Mouse (Mus musculus) induced T-regulatory cell, adult 2 months (primary cell): ENCODE data around the gene Olfr769.
"Not testable (repeated sequence)": the region's sequence is repeated elsewhere in the genome, so short reads cannot be mapped to it uniquely, and the experiment has no call there.

Source experiments
- DNase-seq: peaks from one replicate; pipeline ENCODE4 v3.0.0-alpha.2; 2012; ENCODE audit warnings: low read depth

Olfr769 gene

DNA sequence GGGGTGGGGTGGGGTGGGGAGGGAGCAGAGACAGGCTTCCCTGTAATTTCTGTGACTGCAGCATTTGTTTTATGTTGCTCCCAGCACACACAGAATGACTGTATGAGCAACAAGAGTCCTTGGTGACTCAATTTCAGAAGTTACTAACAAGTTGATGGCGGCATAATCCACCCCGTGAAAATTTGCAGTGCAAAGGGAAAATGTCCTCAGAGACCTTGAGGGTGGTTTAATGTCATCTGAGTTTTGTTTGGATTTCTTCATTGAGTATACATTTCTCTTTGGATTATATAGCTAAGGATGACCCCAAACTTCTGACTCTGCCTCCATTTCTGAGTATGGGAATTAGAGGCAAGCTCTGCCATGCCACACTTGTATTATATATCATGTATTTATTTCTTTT is at the start of gene Olfr769:
Gene Olfr769, minus strand, starts transcription at position 101 of the 400 bp plus-strand sequence.
- DNase-seq = no peak

DNA sequence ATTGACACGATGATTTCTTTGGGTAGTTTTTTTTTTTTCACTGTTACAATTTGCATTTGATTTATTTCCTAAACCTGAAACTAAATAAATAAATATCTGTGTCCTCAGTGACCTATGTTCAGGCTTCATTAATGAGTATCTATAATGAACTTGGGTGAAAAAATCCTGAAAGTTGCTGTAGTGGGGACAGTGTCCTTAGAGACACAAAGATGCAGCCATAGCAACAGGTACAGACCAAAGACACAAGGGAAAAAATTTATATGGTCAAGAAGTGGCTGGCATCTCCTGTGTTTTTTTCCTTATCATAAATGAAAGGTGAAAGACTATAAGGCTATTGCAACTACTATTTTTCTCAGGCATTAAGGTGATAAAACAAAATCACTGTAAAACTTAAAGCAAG is 47.0 kb upstream of the Olfr769 start, which contains the start of gene Olfr771:
Gene Olfr771, minus strand, starts transcription at position 101 of the 400 bp plus-strand sequence.
- no peak for DNase-seq

DNA sequence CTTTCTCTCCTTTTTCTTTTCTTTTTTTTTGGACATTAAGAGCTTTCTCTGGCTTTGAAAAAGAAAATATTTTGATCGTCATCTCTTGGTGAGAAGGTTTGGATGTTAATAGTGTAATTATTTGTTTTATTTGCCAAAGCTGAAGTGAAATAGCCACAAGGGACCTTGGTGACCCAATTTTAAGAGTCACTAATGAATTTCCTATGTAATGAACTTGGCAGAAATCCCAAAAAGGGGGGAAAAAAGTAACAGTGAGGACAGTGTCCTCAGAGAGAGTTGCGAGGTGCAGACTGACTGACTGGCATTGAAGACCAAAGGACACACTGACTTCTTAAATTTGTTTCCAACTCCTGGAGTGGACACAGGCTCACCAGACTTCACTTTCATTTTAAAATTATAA is 21.2 kb upstream of the Olfr769 start, which contains the start of gene Olfr770:
Gene Olfr770, minus strand, starts transcription at position 101 of the 400 bp plus-strand sequence.
- DNase-seq = no peak

DNA sequence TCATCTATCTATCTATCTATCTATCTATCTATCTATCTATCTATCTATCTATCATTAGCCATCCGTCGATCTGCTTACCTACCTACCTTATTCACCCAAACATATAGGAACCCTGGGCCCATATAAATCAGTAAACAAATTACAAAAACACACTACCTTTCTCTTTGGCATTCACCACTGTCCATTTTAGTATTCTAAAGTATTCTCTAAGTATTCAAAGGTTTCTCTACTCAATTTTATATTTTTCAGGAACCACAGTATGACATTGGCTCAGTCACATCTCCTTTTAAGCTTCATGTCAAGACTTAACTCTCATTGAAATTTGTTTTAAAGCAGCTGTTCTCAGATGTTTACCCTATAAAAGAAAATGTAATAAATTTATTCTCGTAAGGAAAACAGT is 2.5 kb downstream of the Olfr769 start:
- DNase-seq = no peak

DNA sequence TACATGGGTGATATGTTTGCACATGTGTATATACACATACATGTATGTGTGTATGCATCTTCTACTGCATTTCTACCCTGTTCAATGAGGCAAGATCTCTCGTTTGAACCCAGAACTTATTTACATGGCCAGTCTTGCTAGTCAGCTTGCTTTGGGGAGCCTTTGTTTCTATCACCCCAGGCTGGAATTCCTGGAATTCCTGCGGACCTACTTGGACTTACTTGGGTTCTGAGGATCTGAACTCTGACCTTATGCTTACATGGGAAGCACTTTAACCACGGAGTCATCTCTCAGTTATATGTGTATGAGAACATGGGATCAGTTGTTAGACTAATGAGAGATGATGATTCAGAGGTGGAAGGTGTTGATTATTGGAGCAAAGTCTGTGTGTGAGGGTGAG is 16.4 kb downstream of the Olfr769 start:
- no peak for DNase-seq

DNA sequence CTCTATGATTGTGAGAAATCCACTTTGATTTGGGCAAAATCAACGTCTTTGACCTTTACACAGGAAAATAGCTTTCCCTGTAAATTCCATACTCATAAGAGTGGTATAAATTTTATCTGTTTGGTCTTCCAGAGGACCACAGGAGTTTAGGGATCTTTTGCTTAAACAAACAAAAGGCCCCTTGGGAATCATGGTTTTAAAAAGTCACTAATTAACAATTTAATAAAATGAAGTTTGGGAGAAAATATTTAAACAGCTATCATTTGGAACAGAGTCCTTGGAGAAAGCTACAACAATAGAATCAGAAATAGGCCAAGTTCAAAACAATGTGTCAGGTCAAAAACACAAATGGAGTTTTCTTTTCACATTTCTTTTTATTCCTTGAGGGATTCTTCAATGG is 18.4 kb downstream of the Olfr769 start, which contains the start of gene Olfr768:
Gene Olfr768, minus strand, starts transcription at position 101 of the 400 bp plus-strand sequence.
- DNase-seq = no peak

DNA sequence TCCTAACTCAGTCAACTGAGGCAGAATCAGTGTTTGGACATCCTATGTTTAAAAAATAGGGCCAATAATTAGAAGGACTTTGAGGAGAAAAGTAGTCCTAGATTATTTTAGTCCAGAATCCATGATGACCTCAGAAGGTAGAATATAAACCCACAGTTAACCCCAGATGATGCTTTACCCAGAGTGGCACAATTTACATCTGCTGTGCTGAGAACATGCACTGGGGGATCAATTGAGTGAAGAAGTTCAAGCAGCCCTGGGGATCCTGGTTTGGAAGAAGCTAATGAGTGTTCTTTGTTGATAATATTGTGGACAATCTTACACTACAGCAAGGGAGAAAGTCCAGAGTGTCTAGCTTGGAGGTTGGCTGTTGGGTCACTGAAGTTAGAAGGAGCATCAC is 34.9 kb downstream of the Olfr769 start, which contains the start of gene Olfr767:
Gene Olfr767, minus strand, starts transcription at position 101 of the 400 bp plus-strand sequence.
- DNase-seq = not testable (repeated sequence)

DNA sequence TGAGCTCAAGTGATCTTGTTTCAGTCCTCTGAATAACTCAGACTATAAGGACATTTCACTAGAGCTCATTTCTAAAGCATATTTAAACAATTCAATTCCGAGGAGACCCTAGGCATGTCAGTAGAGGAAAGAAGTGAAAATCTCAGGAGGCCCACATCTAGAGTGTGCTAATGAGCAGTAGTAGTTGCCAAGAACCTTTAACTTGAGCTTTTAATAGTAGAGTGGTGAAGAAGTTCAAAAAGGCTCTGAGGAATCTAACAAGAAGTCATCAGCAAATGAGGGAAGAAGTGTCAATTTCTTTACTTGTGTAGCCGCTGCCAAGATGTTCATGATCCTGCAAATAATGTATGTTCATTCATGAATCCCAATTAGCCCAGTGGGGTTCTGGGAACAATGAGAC is 48.8 kb downstream of the Olfr769 start, which contains the start of gene Olfr766-ps1:
Gene Olfr766-ps1, minus strand, starts transcription at position 101 of the 400 bp plus-strand sequence.
- no peak for DNase-seq
